11 mouse cellular contexts compared by ENCODE assay signal in the genomic region with DNA sequence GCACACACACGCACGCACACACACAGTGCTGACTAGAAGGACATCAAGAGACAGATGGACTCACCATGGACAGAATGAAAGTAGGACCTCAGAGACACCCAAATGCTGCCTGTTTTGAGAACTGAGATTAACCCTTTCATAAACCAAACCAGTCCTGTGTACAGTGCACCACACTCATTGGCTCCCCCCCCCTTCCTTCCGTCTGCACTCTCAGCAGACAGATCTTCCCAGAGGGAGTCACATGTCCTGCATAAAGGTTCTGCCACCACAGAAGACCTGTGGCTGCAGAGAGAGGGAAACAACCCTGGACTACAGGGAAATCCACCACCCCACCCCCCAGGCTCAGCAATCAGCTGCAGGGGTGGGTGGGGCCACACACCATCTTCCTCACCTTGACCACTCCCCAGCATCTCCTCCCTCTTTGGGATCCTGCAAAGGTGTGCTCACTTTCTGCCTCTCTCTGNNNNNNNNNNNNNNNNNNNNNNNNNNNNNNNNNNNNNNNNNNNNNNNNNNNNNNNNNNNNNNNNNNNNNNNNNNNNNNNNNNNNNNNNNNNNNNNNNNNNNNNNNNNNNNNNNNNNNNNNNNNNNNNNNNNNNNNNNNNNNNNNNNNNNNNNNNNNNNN. TPM values are rescaled to one million over a fixed set of nuclear protein-coding genes. Genes with fewer than 3 reads are reported as not detected.
DNase-seq lines count a peak whose midpoint lies in the region; ATAC-seq and TF ChIP-seq lines count a peak whose summit lies in the region.
"Had no signal": no experiment of that assay in that cellular context is flagged by ENCODE, and none has a peak within 500 bp of the region (broad histone marks: within the 10 kb centered on the region; RNA-seq: fewer than 3 reads in every experiment).

No protein-coding gene starts in this region.

- H3K36me3 ChIP-seq in heart, embryonic 15.5 days: peaks cover 2% of the 10 kb centered on the region; the same call in 1 of the 2 replicates
- H3K36me3 ChIP-seq in midbrain, embryonic 14.5 days (ENCODE audit: control insufficient read depth, insufficient read depth, low read length): no peaks in the 10 kb centered on the region
- H3K36me3 ChIP-seq in midbrain, postnatal 0 days (ENCODE audit: insufficient read depth, low read length): no peaks in the 10 kb centered on the region
- peaks cover 16% of the 10 kb centered on the region for H3K36me3 ChIP-seq in limb, embryonic 10.5 days
- H3K36me3 ChIP-seq: liver, embryonic 15.5 days; neural tube, embryonic 12.5 days had no signal

- no peaks in the 10 kb centered on the region for H3K9me3 ChIP-seq in heart, embryonic 15.5 days (replicated peaks)
- H3K9me3 ChIP-seq in midbrain, embryonic 14.5 days (ENCODE audit: control insufficient read depth, low read length): no peaks in the 10 kb centered on the region
- no peaks in the 10 kb centered on the region for H3K9me3 ChIP-seq in midbrain, postnatal 0 days (ENCODE audit: low read length)
- H3K9me3 ChIP-seq in limb, embryonic 10.5 days (replicated peaks): no peaks in the 10 kb centered on the region
- H3K9me3 ChIP-seq: liver, embryonic 15.5 days; neural tube, embryonic 12.5 days had no signal

- intact Hi-C loops in heart, postnatal 36 days (cut with DNase I): no loop called here

- peak overlapping the region; percentile 56 for H3K4me2 ChIP-seq in heart, embryonic 15.5 days
- no peak overlapping the region for H3K4me2 ChIP-seq in midbrain, embryonic 14.5 days (ENCODE audit: low read length)
- H3K4me2 ChIP-seq in midbrain, postnatal 0 days (ENCODE audit: low read depth, low read length, poor library complexity, severe bottlenecking): no peak overlapping the region
- H3K4me2 ChIP-seq: liver, embryonic 15.5 days had no signal

- H3K27ac ChIP-seq in heart, embryonic 15.5 days: peak overlapping the region; percentile 93
- H3K27ac ChIP-seq in midbrain, embryonic 14.5 days (replicated peaks; ENCODE audit: low read depth, low read length): 0 out of 2 replicates have a peak overlapping the region, but pooled peaks have one; percentile 26
- H3K27ac ChIP-seq in midbrain, postnatal 0 days (ENCODE audit: low read depth, low read length): no peak overlapping the region
- H3K27ac ChIP-seq in limb, embryonic 10.5 days: peak overlapping the region; percentile 85

- 67% methylated on average over 3 of the region's 3 CpGs for WGBS in heart, embryonic 15.5 days
- 93% methylated on average over 3 of the region's 3 CpGs for WGBS in midbrain, embryonic 14.5 days
- WGBS in midbrain, postnatal 0 days: 85% methylated on average over 3 of the region's 3 CpGs
- 81% methylated on average over 3 of the region's 3 CpGs for WGBS in limb, embryonic 10.5 days

- DNase-seq in heart, postnatal 36 days: no peak
- DNase-seq in midbrain, embryonic 14.5 days: no peak
- no peak for DNase-seq in midbrain, postnatal 0 days (ENCODE audit: low spot score)
- no peak for DNase-seq in limb, embryonic 10.5 days (ENCODE audit: low spot score)
- no peak for DNase-seq in layer of hippocampus, adult 18-20 months (ENCODE audit: low spot score in 2 of 2)
- no peak for DNase-seq in cerebellum, adult 8-10 months
- DNase-seq: cerebellum, adult 11 months had no signal

- no peak overlapping the region for H3K4me3 ChIP-seq in heart, embryonic 15.5 days
- H3K4me3 ChIP-seq in midbrain, embryonic 14.5 days (replicated peaks; ENCODE audit: low read depth, low read length): no peak overlapping the region
- H3K4me3 ChIP-seq in midbrain, postnatal 0 days (ENCODE audit: low read depth, low read length): no peak overlapping the region
- no peak overlapping the region for H3K4me3 ChIP-seq in limb, embryonic 10.5 days
- H3K4me3 ChIP-seq: liver, embryonic 15.5 days; neural tube, embryonic 12.5 days had no signal

- peaks cover 94% of the 10 kb centered on the region for H3K4me1 ChIP-seq in heart, embryonic 15.5 days (replicated peaks)
- no peaks in the 10 kb centered on the region for H3K4me1 ChIP-seq in midbrain, embryonic 14.5 days (ENCODE audit: control insufficient read depth, insufficient read depth, low read length)
- no peaks in the 10 kb centered on the region; the same call in 1 of the 2 replicates for H3K4me1 ChIP-seq in midbrain, postnatal 0 days (ENCODE audit: insufficient read depth, low read length)
- H3K4me1 ChIP-seq in limb, embryonic 10.5 days: peaks cover 49% of the 10 kb centered on the region

- H3K9ac ChIP-seq in heart, embryonic 15.5 days: no peak overlapping the region
- H3K9ac ChIP-seq in midbrain, embryonic 14.5 days (replicated peaks; ENCODE audit: low read length): no peak overlapping the region
- H3K9ac ChIP-seq in midbrain, postnatal 0 days (replicated peaks; ENCODE audit: low read length, poor library complexity, severe bottlenecking): no peak overlapping the region
- H3K9ac ChIP-seq: liver, embryonic 15.5 days had no signal

- no peaks in the 10 kb centered on the region for H3K27me3 ChIP-seq in heart, embryonic 15.5 days
- H3K27me3 ChIP-seq in midbrain, embryonic 14.5 days (ENCODE audit: control insufficient read depth, insufficient read depth, low read length): no peaks in the 10 kb centered on the region
- H3K27me3 ChIP-seq in midbrain, postnatal 0 days (ENCODE audit: insufficient read depth, low read length): no peaks in the 10 kb centered on the region
- no peaks in the 10 kb centered on the region for H3K27me3 ChIP-seq in limb, embryonic 10.5 days (ENCODE audit: low read depth, poor library complexity, severe bottlenecking)
- H3K27me3 ChIP-seq: liver, embryonic 15.5 days; neural tube, embryonic 12.5 days had no signal

- no peak for TF ChIP-seq CTCF in midbrain, postnatal 0 days (IDR thresholded peaks at IDR 0.05)

- no peak for ATAC-seq in heart, embryonic 15.5 days (replicated peaks; ENCODE audit: insufficient number of reproducible peaks, insufficient read depth, low FRiP score, low read depth)
- no peak for ATAC-seq in midbrain, embryonic 14.5 days (ENCODE audit: low FRiP score, low TSS enrichment)
- no peak for ATAC-seq in midbrain, postnatal 0 days (ENCODE audit: low FRiP score)
- ATAC-seq in frontal cortex, adult (ENCODE audit: low TSS enrichment): no peak

RNA-seq across cellular contexts. Expression of a gene that starts 12.0 kb away (rescaled TPM):
- 26.7 and 33.6 TPM in 2 replicates for polyA plus RNA-seq in heart, embryonic 15.5 days (2015; fragmentation: Nextera tagmentation; extraction: Ambion mirVana)
- total RNA-seq in heart, postnatal 36 days (2021): 10 to 100 TPM; 21.5 to 22.6 TPM
- 1.6 and 3.2 TPM in 2 replicates for polyA plus RNA-seq in midbrain, embryonic 14.5 days (2014; fragmentation: Nextera tagmentation; extraction: Ambion mirVana)
- 3.9 and 4.5 TPM in 2 replicates for total RNA-seq in midbrain, postnatal 0 days (2014; rRNA removed)
- 1.9 and 2.1 TPM in 2 replicates for polyA plus RNA-seq in midbrain, postnatal 0 days (2015; fragmentation: Nextera tagmentation; extraction: Ambion mirVana)
- 9.6 and 17.2 TPM in 2 replicates for polyA plus RNA-seq in limb, embryonic 10.5 days (2016; fragmentation: Nextera tagmentation; extraction: Ambion mirVana)
- 1 to 10 TPM; 9.3 to 9.4 TPM for total RNA-seq in layer of hippocampus, adult 18-20 months (2021)
